19 mouse cellular contexts compared by ENCODE assay signal in the genomic region with DNA sequence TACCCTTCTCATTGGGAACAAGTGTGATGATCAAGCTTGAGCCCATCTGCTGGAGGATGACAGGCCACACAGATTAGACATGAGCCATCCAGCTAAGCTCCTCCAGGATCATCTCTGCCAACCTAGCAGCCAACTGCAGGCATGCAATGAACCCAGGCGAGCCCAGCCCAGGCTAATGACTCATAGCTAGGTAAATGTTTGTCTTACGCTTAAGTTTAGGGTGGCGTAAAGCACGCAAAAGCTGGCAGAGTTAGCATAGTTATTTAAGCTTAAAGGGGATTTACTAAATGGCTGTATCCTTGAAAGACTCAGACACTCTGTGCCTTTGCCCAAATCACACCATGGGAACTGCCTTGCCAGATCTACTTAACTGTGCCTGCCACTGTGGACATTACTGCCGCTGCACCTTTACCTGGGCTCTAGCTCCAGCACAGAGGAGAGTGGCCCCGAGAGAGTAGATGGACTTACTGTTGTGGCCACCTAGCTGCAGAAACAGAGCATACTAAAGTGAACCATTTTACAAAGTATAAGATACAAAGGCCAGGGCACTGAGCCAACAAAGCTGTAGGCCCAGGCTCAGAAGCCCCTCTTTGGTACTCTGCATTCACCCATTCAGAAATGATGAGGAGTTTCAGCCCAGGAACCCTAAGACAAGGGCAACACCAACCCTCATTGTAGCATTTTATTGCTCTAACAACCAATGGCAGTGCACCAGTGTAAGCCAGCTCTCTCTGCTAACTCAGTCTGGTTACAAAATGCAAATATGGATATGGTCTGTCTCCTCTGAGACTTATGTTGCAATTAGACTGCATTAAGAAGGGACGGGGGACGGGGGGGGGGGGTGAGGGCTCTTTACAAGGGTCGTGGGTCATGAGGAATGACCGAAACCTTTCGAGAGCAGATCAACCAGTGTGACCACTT. TPM values are rescaled to one million over a fixed set of nuclear protein-coding genes. Genes with fewer than 3 reads are reported as not detected.
DNase-seq lines count a peak whose midpoint lies in the region; ATAC-seq and TF ChIP-seq lines count a peak whose summit lies in the region.
"Had no signal": no experiment of that assay in that cellular context is flagged by ENCODE, and none has a peak within 500 bp of the region (broad histone marks: within the 10 kb centered on the region; RNA-seq: fewer than 3 reads in every experiment).

No protein-coding gene starts in this region.

- DNase-seq in kidney, postnatal 14 days: no peak
- DNase-seq in Patski (ENCODE audit: low read depth, low spot score): peak; percentile 74
- DNase-seq in large intestine, adult 2 months (ENCODE audit: low read depth, low spot score): peak; percentile 48
- no peak for DNase-seq in adrenal gland, postnatal 10 days
- DNase-seq in spleen, adult 18-20 months: no peak
- DNase-seq: B cell, adult 2 months; cerebellum, adult 2 months; heart, adult 18-20 months; thymus, postnatal 14 days had no signal

- H3K79me2 ChIP-seq in myocyte (ENCODE audit: control insufficient read depth, insufficient read depth): no peaks in the 10 kb centered on the region

- ATAC-seq in kidney, embryonic 16.5 days (ENCODE audit: low FRiP score, low TSS enrichment): peak; percentile 70
- peak; percentile 80 for ATAC-seq in Patski
- ATAC-seq: inflammation-experienced regulatory T-cells, adult 6 months; midbrain, embryonic 15.5 days had no signal

- CTCF ChIA-PET in Patski (lab: Charles Lee): interaction anchor here (1.0 to 2.3 kb wide), 6 partner anchors 31 to 89 kb away, joined by 3 to 7 read pairs (median 4); no protein-coding TSS in a partner anchor

- H3K4me3 ChIP-seq in kidney, embryonic 16.5 days (ENCODE audit: low read length): no peak overlapping the region
- H3K4me3 ChIP-seq in myocyte: no peak overlapping the region
- H3K4me3 ChIP-seq: embryonic facial prominence, embryonic 15.5 days; forebrain, embryonic 12.5 days; heart, embryonic 15.5 days; hindbrain, embryonic 10.5 days; limb, embryonic 15.5 days; midbrain, embryonic 15.5 days had no signal

- H3K9ac ChIP-seq in kidney, embryonic 16.5 days (replicated peaks; ENCODE audit: low read length): no peak overlapping the region
- H3K9ac ChIP-seq: embryonic facial prominence, embryonic 15.5 days; forebrain, embryonic 12.5 days; heart, embryonic 15.5 days; limb, embryonic 15.5 days; midbrain, embryonic 15.5 days had no signal

- in situ Hi-C loops in Patski (cut with MboI; ENCODE audit: low pct_unique_long_range_greater_than_20kb): no loop called here

- H3K27me3 ChIP-seq in kidney, embryonic 16.5 days (ENCODE audit: insufficient read depth, low read length): no peaks in the 10 kb centered on the region
- H3K27me3 ChIP-seq in Patski: no peaks in the 10 kb centered on the region
- H3K27me3 ChIP-seq in myocyte (ENCODE audit: control insufficient read depth, insufficient read depth, insufficient read length): no peaks in the 10 kb centered on the region
- H3K27me3 ChIP-seq: embryonic facial prominence, embryonic 15.5 days; forebrain, embryonic 12.5 days; heart, embryonic 15.5 days; midbrain, embryonic 15.5 days had no signal

- no peaks in the 10 kb centered on the region for H3K9me3 ChIP-seq in kidney, embryonic 16.5 days (ENCODE audit: low read length)
- H3K9me3 ChIP-seq: embryonic facial prominence, embryonic 15.5 days; forebrain, embryonic 12.5 days; heart, embryonic 15.5 days; hindbrain, embryonic 10.5 days; limb, embryonic 15.5 days; midbrain, embryonic 15.5 days had no signal

- no peak for TF ChIP-seq POLR2A in myocyte (IDR thresholded peaks at IDR 0.05; ENCODE audit: insufficient read length, low read depth)

- no peak overlapping the region for H3K4me2 ChIP-seq in kidney, embryonic 16.5 days (replicated peaks; ENCODE audit: low read depth, low read length)
- peak overlapping the region; percentile 15 for H3K4me2 ChIP-seq in myocyte (ENCODE audit: low read depth)
- H3K4me2 ChIP-seq: embryonic facial prominence, embryonic 15.5 days; forebrain, embryonic 12.5 days; heart, embryonic 15.5 days; limb, embryonic 15.5 days; midbrain, embryonic 15.5 days had no signal

- POLR2A ChIA-PET in Patski (lab: Charles Lee): interaction anchor here (0.9 kb wide), 1 partner anchor 126 kb away, joined by 3 read pairs; no protein-coding TSS in a partner anchor

- H3ac ChIP-seq in myocyte (ENCODE audit: control insufficient read depth, insufficient read length): no peak overlapping the region

- no peak for TF ChIP-seq CTCF in Patski (IDR thresholded peaks at IDR 0.05)

- H3K36me3 ChIP-seq in kidney, embryonic 16.5 days (ENCODE audit: insufficient read depth, low read length): no peaks in the 10 kb centered on the region
- no peaks in the 10 kb centered on the region for H3K36me3 ChIP-seq in myocyte (ENCODE audit: control insufficient read depth, insufficient read depth)
- H3K36me3 ChIP-seq: embryonic facial prominence, embryonic 15.5 days; forebrain, embryonic 12.5 days; heart, embryonic 15.5 days; hindbrain, embryonic 10.5 days; limb, embryonic 15.5 days; midbrain, embryonic 15.5 days had no signal

- no peak overlapping the region; the same call in 1 of the 2 replicates for H3K27ac ChIP-seq in kidney, embryonic 16.5 days (ENCODE audit: low read length)
- H3K27ac ChIP-seq: embryonic facial prominence, embryonic 15.5 days; forebrain, embryonic 12.5 days; heart, embryonic 15.5 days; hindbrain, embryonic 10.5 days; limb, embryonic 15.5 days; macrophage; midbrain, embryonic 15.5 days had no signal

- H3K4me1 ChIP-seq in kidney, embryonic 16.5 days (ENCODE audit: insufficient read depth, low read length): no peaks in the 10 kb centered on the region; the same call in 1 of the 2 replicates
- H3K4me1 ChIP-seq: embryonic facial prominence, embryonic 15.5 days; forebrain, embryonic 12.5 days; heart, embryonic 15.5 days; hindbrain, embryonic 10.5 days; limb, embryonic 15.5 days; midbrain, embryonic 15.5 days had no signal

- whole genome bisulfite sequencing in kidney, embryonic 16.5 days: 66% methylated on average over 11 of the region's 11 CpGs
- 28% methylated on average over 11 of the region's 11 CpGs for WGBS in large intestine, adult 2 months

TF ChIP-seq in myocyte, 11 proteins besides CTCF, POLR2A, EP300 and RAD21:
- TF ChIP-seq CEBPB (IDR thresholded peaks at IDR 0.05; ENCODE audit: insufficient read depth, poor library complexity, severe bottlenecking) (no peak), POLR2AphosphoS2 (IDR thresholded peaks at IDR 0.05; ENCODE audit: insufficient read length, low read depth) (no peak), USF1 (IDR thresholded peaks at IDR 0.05; ENCODE audit: low read depth) (no peak), REST (IDR thresholded peaks at IDR 0.05; ENCODE audit: insufficient read depth, insufficient read length) (no peak), TCF12 (IDR thresholded peaks at IDR 0.05; ENCODE audit: insufficient read depth, poor library complexity, severe bottlenecking) (no peak), MYOD1 (IDR thresholded peaks at IDR 0.05; ENCODE audit: control insufficient read depth in 1 of 3, insufficient read length in 2 of 3, low read depth in 2 of 3) (no peak), TCF3 (IDR thresholded peaks at IDR 0.05; ENCODE audit: insufficient read length, low read depth) (no peak), MAX (IDR thresholded peaks at IDR 0.05; ENCODE audit: low read depth) (no peak)
TF ChIP-seq in myocyte: peak in this region for 0.

RNA-seq across cellular contexts. Expression of gene Rbpj, which starts 2.6 kb away (rescaled TPM):
- 33.1 and 35.6 TPM in 2 replicates for polyA plus RNA-seq in kidney, embryonic 16.5 days (2015; fragmentation: Nextera tagmentation; extraction: Ambion mirVana)
- 64.2 TPM for polyA plus RNA-seq in Patski (2021)
- polyA plus RNA-seq in large intestine, adult 2 months (2012; rRNA removed): 6.5 and 9.0 TPM in 2 replicates
- polyA plus RNA-seq in myocyte (2012; fragmentation: generic; extraction: Trizol): 16.0 TPM
- total RNA-seq in adrenal gland, postnatal 10 days (2021): 10 to 100 TPM; 39.4 to 49.0 TPM

Comparison
In these comparisons a context has a peak if more than half of its experiments do, and no peak if none do; other contexts are left out.
1. DNase-seq: peak in Patski (single experiment) and large intestine, adult 2 months (single experiment); none in kidney, postnatal 14 days (single experiment), adrenal gland, postnatal 10 days (single experiment) and spleen, adult 18-20 months (0 of 2).